Mouse (Mus musculus) testis, adult 2 months (tissue): ENCODE data around the gene Upk2.

ENCODE experiments used
- CTCF ChIP-seq: fragments of 200-500 bp; IDR thresholded peaks from 2 replicates; pipeline ENCODE4 v1.5.1; 2012; ENCODE audit warnings: low read depth, mild to moderate bottlenecking, inconsistent platforms, low read length, moderate library complexity; ENCODE audit not compliant: control insufficient read depth, insufficient read depth, insufficient replicate concordance
- POLR2A ChIP-seq: fragments of 200-500 bp; IDR thresholded peaks from 2 replicates; pipeline ENCODE4 v1.6.1; 2012; ENCODE audit warnings: low read depth, mild to moderate bottlenecking, inconsistent platforms, low read length, moderate library complexity; ENCODE audit not compliant: control insufficient read depth

- TF ChIP-seq CTCF, result no peak
- 0 out of 2 replicates have a peak, but pooled peaks have one; percentile 13 for TF ChIP-seq POLR2A
Measured at GRCm38 (mm10) chr9:44487441-44487840, 32.7 kb upstream of the Upk2 start.
